Mouse (Mus musculus) heart, postnatal 0 days (tissue): ENCODE results near the gene Zscan2. TPM values are rescaled to one million over a fixed set of nuclear protein-coding genes. Genes with fewer than 3 reads are reported as not detected.

ENCODE experiments used
- ATAC-seq: fragments of 200-750 bp; cut with Nextera tagmentation; 2 replicates; pipeline ENCODE4 v1.8.0; 2017; ENCODE audit warnings: low read depth, moderate number of reproducible peaks, moderate library complexity; ENCODE audit not compliant: insufficient read depth
- DNase-seq: peaks from one replicate; pipeline ENCODE4 v3.0.0-alpha.2; 2016; ENCODE audit warnings: low spot score
- H3K27ac ChIP-seq: fragments of 300-500 bp; sonication (generic); 2 replicates; pipeline ENCODE4 v1.5.1; 2014; ENCODE audit warnings: low read depth, mild to moderate bottlenecking
- H3K27me3 ChIP-seq: fragments of 300-500 bp; sonication (generic); 2 replicates; pipeline ENCODE4 v1.6.1; 2014; ENCODE audit warnings: low read length, mixed read lengths; ENCODE audit not compliant: control insufficient read depth, insufficient read depth
- H3K36me3 ChIP-seq: fragments of 300-500 bp; sonication (generic); replicated peaks from 2 replicates; pipeline ENCODE4 v1.6.1; 2014; ENCODE audit warnings: low read length, mixed read lengths; ENCODE audit not compliant: control insufficient read depth, insufficient read depth
- H3K4me1 ChIP-seq: fragments of 300-500 bp; sonication (generic); 2 replicates; pipeline ENCODE4 v1.6.1; 2014; ENCODE audit warnings: antibody characterized with exemption; ENCODE audit not compliant: control insufficient read depth, insufficient read depth
- H3K4me2 ChIP-seq: fragments of 300-500 bp; sonication (generic); 2 replicates; pipeline ENCODE4 v1.6.1; 2014; ENCODE audit warnings: low read depth, mild to moderate bottlenecking, low read length, moderate library complexity
- H3K4me3 ChIP-seq: fragments of 300-500 bp; sonication (generic); 2 replicates; pipeline ENCODE4 v1.5.1; 2014; ENCODE audit warnings: low read depth, low read length
- H3K9ac ChIP-seq: fragments of 300-500 bp; sonication (generic); replicated peaks from 2 replicates; pipeline ENCODE4 v1.6.1; 2014; ENCODE audit warnings: low read depth, low read length, mixed read lengths
- H3K9me3 ChIP-seq: fragments of 300-500 bp; sonication (generic); replicated peaks from 2 replicates; pipeline ENCODE4 v1.6.1; 2016; ENCODE audit warnings: low read length; ENCODE audit not compliant: control insufficient read depth
- CTCF ChIP-seq: IDR thresholded peaks from 2 replicates; pipeline ENCODE4 v1.5.1; 2016; ENCODE audit warnings: antibody characterized with exemption, control low read depth, low read depth
- EP300 ChIP-seq: IDR thresholded peaks from 2 replicates; pipeline ENCODE4 v1.6.1; 2016; ENCODE audit warnings: antibody characterized with exemption, low read depth
- WGBS: fragments of 180-500 bp; shearing (Covaris S2); extraction: QIAGEN DNeasy Blood & Tissue Kit; methylation state at CpG from one replicate; pipeline ENCODE4 v1.1.7; 2014; 5-methylcytosine and 5-hydroxymethylcytosine counted together
- polyA plus RNA-seq: library from polyadenylated mRNA; unstranded; fragments of >200 nt; fragmentation: Nextera tagmentation; extraction: Ambion mirVana; gene quantifications from 2 replicates; pipeline ENCODE4 v1.2.1, GENCODE M21; 2015
- total RNA-seq: library from RNA; depleted of rRNA; stranded (reverse); fragments of >200 nt; gene quantifications from 2 replicates; pipeline ENCODE4 v1.2.3, GENCODE M21; 2014; ENCODE audit warnings: low replicate concordance

The Zscan2 gene
- total and polyA plus RNA-seq, 2 experiments from 2014 or later, result 1.3 to 3.7 TPM

GRCm38 (mm10) chr7:80863520-80863919, 2.8 kb downstream of the Zscan2 start:
- 70% methylated on average over 5 of the region's 5 CpGs for WGBS
- Histone ChIP-seq H3K9ac (no peak overlapping the region), H3K4me1 (peaks cover 32% of the 10 kb centered on the region)

GRCm38 (mm10) chr7:80864151-80864550, 3.4 kb downstream of the Zscan2 start:
- no peak overlapping the region for H3K9ac ChIP-seq
- H3K9me3 ChIP-seq, result no peaks in the 10 kb centered on the region
- peaks cover 51% of the 10 kb centered on the region for H3K36me3 ChIP-seq
- peak overlapping the region; percentile 30; the same call in 1 of the 2 replicates for H3K4me2 ChIP-seq
- H3K4me1 ChIP-seq, result peaks cover 32% of the 10 kb centered on the region
- peak overlapping the region; percentile 90 for H3K27ac ChIP-seq
- WGBS, result 50% methylated on average over 1 of the region's 1 CpGs
- DNase-seq (no peak), ATAC-seq (no peak)
- TF ChIP-seq EP300, result no peak
- H3K27me3 ChIP-seq, result no peaks in the 10 kb centered on the region
- H3K4me3 ChIP-seq, result no peak overlapping the region

More at GRCm38 (mm10) chr7:80863520-80863919, 2.8 kb downstream of the Zscan2 start:
- DNase-seq (no peak), ATAC-seq (no peak)
- peak overlapping the region; percentile 90 for H3K27ac ChIP-seq
- peaks cover 44% of the 10 kb centered on the region for H3K36me3 ChIP-seq
- H3K4me2 ChIP-seq, result no peak overlapping the region; the same call in 1 of the 2 replicates
- H3K4me3 ChIP-seq, result no peak overlapping the region
- no peaks in the 10 kb centered on the region for H3K27me3 ChIP-seq
- H3K9me3 ChIP-seq, result no peaks in the 10 kb centered on the region
- TF ChIP-seq CTCF (no peak), EP300 (no peak)

GRCm38 (mm10) chr7:80864831-80865230, 4.1 kb downstream of the Zscan2 start:
- ATAC-seq (peak; percentile 12; the same call in 1 of the 2 replicates), DNase-seq (peak; percentile 72)
- 36% methylated on average over 8 of the region's 8 CpGs for WGBS
- Histone ChIP-seq H3K9ac (0 out of 2 replicates have a peak overlapping the region, but pooled peaks have one; percentile 39), H3K27me3 (no peaks in the 10 kb centered on the region), H3K36me3 (peaks cover 58% of the 10 kb centered on the region), H3K4me3 (no peak overlapping the region), H3K4me1 (peaks cover 32% of the 10 kb centered on the region), H3K4me2 (peak overlapping the region; percentile 30; the same call in 1 of the 2 replicates), H3K9me3 (no peaks in the 10 kb centered on the region), H3K27ac (peak overlapping the region; percentile 90)
- TF ChIP-seq CTCF (no peak), EP300 (no peak)

- no peak for DNase-seq
- TF ChIP-seq EP300, result no peak
- no peak for TF ChIP-seq CTCF
- H3K27me3 ChIP-seq, result no peaks in the 10 kb centered on the region
- H3K9me3 ChIP-seq, result no peaks in the 10 kb centered on the region
- H3K4me3 ChIP-seq, result no peak overlapping the region
- H3K4me2 ChIP-seq, result peak overlapping the region; percentile 30; the same call in 1 of the 2 replicates
- WGBS, result 83% methylated on average over 7 of the region's 7 CpGs
- peaks cover 64% of the 10 kb centered on the region for H3K36me3 ChIP-seq
- H3K27ac ChIP-seq, result peak overlapping the region; percentile 90
- no peak for ATAC-seq
- H3K9ac ChIP-seq, result no peak overlapping the region
- H3K4me1 ChIP-seq, result peaks cover 32% of the 10 kb centered on the region
These were observed 4.8 kb downstream of the Zscan2 start for GRCm38 (mm10) chr7:80865521-80865920.

- no peak overlapping the region for H3K4me2 ChIP-seq
These were observed 5.9 kb downstream of the Zscan2 start for GRCm38 (mm10) chr7:80866514-80867147.

More at GRCm38 (mm10) chr7:80866514-80867147, 5.9 kb downstream of the Zscan2 start:
- Histone ChIP-seq H3K27me3 (no peaks in the 10 kb centered on the region), H3K36me3 (peaks cover 70% of the 10 kb centered on the region), H3K4me1 (peaks cover 29% of the 10 kb centered on the region), H3K27ac (no peak overlapping the region), H3K9me3 (no peaks in the 10 kb centered on the region), H3K9ac (no peak overlapping the region), H3K4me3 (no peak overlapping the region)
- 73% methylated on average over 7 of the region's 7 CpGs for WGBS
- no peak for TF ChIP-seq EP300
- no peak for TF ChIP-seq CTCF
- no peak for ATAC-seq
- DNase-seq, result no peak
